Mouse (Mus musculus) lung, postnatal 0 days (tissue): Measurements from ENCODE around the gene Aff2.

Source experiments
- CTCF ChIP-seq: IDR thresholded peaks from 2 replicates; pipeline ENCODE4 v1.5.1; 2016; ENCODE audit warnings: antibody characterized with exemption, mild to moderate bottlenecking
- EP300 ChIP-seq: IDR thresholded peaks from 2 replicates; pipeline ENCODE4 v1.6.1; 2016; ENCODE audit warnings: antibody characterized with exemption, mild to moderate bottlenecking, control low read depth

- TF ChIP-seq CTCF, result no peak
- no peak for TF ChIP-seq EP300
These were observed 531.6 kb downstream of the Aff2 start for GRCm38 (mm10) chrX:69891713-69892112.
